Mouse (Mus musculus): ENCODE results near the gene Rmnd1.

Gene Rmnd1

GRCm38 (mm10) chr10:4390550-4390949 lies 41.6 kb downstream of the Rmnd1 start:
- no peak for DNase-seq

GRCm38 (mm10) chr10:4389461-4390112 lies 42.6 kb downstream of the Rmnd1 start:
- no peak for DNase-seq

- DNase-seq = no peak
Measured at GRCm38 (mm10) chr10:4389036-4389435, 43.2 kb downstream of the Rmnd1 start.

GRCm38 (mm10) chr10:4388384-4388745 lies 43.8 kb downstream of the Rmnd1 start:
- no peak for DNase-seq

- DNase-seq = peak; percentile 80
Measured at GRCm38 (mm10) chr10:4387701-4388383, 44.3 kb downstream of the Rmnd1 start, which contains the start of gene Zbtb2. Gene Zbtb2 (minus strand): TSS chr10:4388108.

GRCm38 (mm10) chr10:4386609-4387591 lies 45.3 kb downstream of the Rmnd1 start:
- DNase-seq = peak; percentile 97

- no peak for DNase-seq
Measured at GRCm38 (mm10) chr10:4384244-4384643, 47.9 kb downstream of the Rmnd1 start.

GRCm38 (mm10) chr10:4380748-4381147 lies 51.4 kb downstream of the Rmnd1 start:
- no peak for DNase-seq

- DNase-seq = no peak
Measured at GRCm38 (mm10) chr10:4376931-4377330, 55.3 kb downstream of the Rmnd1 start.

GRCm38 (mm10) chr10:4376461-4376860 lies 55.7 kb downstream of the Rmnd1 start:
- DNase-seq = no peak

GRCm38 (mm10) chr10:4375267-4375666 lies 56.9 kb downstream of the Rmnd1 start:
- no peak for DNase-seq

GRCm38 (mm10) chr10:4374734-4375133 lies 57.5 kb downstream of the Rmnd1 start:
- DNase-seq = no peak

GRCm38 (mm10) chr10:4374239-4374638 lies 57.9 kb downstream of the Rmnd1 start:
- DNase-seq = no peak

GRCm38 (mm10) chr10:4373558-4373957 lies 58.6 kb downstream of the Rmnd1 start:
- no peak for DNase-seq

- no peak for DNase-seq
Measured at GRCm38 (mm10) chr10:4372011-4372410, 60.2 kb downstream of the Rmnd1 start.

- no peak for DNase-seq
Measured at GRCm38 (mm10) chr10:4370105-4370504, 62.1 kb downstream of the Rmnd1 start.

- no peak for DNase-seq
Measured at GRCm38 (mm10) chr10:4364618-4365017, 67.6 kb downstream of the Rmnd1 start.

- no peak for DNase-seq
Measured at GRCm38 (mm10) chr10:4357435-4357834, 74.8 kb downstream of the Rmnd1 start.

- DNase-seq = no peak
Measured at GRCm38 (mm10) chr10:4356640-4357039, 75.5 kb downstream of the Rmnd1 start.

GRCm38 (mm10) chr10:4355882-4356451 lies 76.2 kb downstream of the Rmnd1 start:
- no peak for DNase-seq

- no peak for DNase-seq
Measured at GRCm38 (mm10) chr10:4354371-4355260, 77.6 kb downstream of the Rmnd1 start.

All from liver (tissue).